Mouse (Mus musculus): ENCODE data around the gene Gm10277. TPM values are rescaled to one million over a fixed set of nuclear protein-coding genes. Genes with fewer than 3 reads are reported as not detected.
A peak's percentile ranks its signal among the peaks of the same experiment; 100 is the strongest.

Gene Gm10277
- total RNA-seq (2014; rRNA removed) (not detected in 2 replicates), polyA plus RNA-seq (2012; rRNA removed) (not detected in 2 replicates)

DNA sequence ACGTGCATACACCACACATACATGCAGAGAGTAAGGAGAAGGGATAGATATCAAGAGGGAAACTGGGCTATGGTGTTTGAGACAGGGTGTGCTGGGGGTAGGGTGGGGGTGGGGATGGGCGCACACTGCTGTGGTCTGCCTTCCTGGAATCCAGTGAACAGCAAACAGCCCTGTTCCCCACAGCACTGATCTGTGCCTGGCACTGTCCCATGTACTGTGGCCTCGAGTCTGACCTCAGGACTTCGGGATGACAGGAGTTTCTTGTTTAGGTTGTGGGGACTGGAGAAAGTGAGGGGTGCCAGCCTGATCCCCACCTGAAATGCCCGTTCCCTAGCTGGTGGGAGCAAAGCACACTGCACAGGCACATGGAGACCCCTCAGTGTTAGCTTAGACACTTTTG is at the start of gene Gm10277:
TSS of gene Gm10277 (minus strand) at position 41 of the 400 bp plus-strand sequence.
- Histone ChIP-seq H3K4me1 (ENCODE audit: control insufficient read depth, insufficient read depth, low read length) (peaks cover 64% of the 10 kb centered on the region), H3K4me3 (ENCODE audit: insufficient read depth, low read depth, low read length) (no peak within 1 kb of the TSS), H3K27me3 (ENCODE audit: control insufficient read depth, insufficient read depth, low read length) (no peaks in the 10 kb centered on the region), H3K9ac (ENCODE audit: low read depth, low read length) (no peak within 1 kb of the TSS; the same call in 1 of the 2 replicates), H3K27ac (replicated peaks; ENCODE audit: insufficient read depth, low read depth, low read length) (peak within 1 kb of the TSS; percentile 84), H3K36me3 (ENCODE audit: control insufficient read depth, insufficient read depth, low read length) (no peaks in the 10 kb centered on the region), H3K79me2 (ENCODE audit: control insufficient read depth, insufficient read depth, low read length) (peaks cover 41% of the 10 kb centered on the region)
- 25% methylated on average over 5 of the region's 5 CpGs for WGBS
- no peak for TF ChIP-seq CTCF (IDR thresholded peaks at IDR 0.05; ENCODE audit: low read depth, low read length)
- TF ChIP-seq POLR2A (IDR thresholded peaks at IDR 0.05; ENCODE audit: extremely low read depth, insufficient read depth, low read length): no peak
- peak; percentile 62 for DNase-seq (ENCODE audit: extremely low read depth, low read depth, low spot score)

GRCm38 (mm10) chr11:77836751-77837150 is 49.2 kb upstream of the Gm10277 start:
- no peak for DNase-seq (ENCODE audit: extremely low read depth, low read depth, low spot score)
- Histone ChIP-seq H3K27me3 (ENCODE audit: control insufficient read depth, insufficient read depth, low read length) (no peaks in the 10 kb centered on the region), H3K4me3 (ENCODE audit: insufficient read depth, low read depth, low read length) (no peak overlapping the region), H3K9ac (ENCODE audit: low read depth, low read length) (no peak overlapping the region), H3K27ac (replicated peaks; ENCODE audit: insufficient read depth, low read depth, low read length) (no peak overlapping the region), H3K36me3 (ENCODE audit: control insufficient read depth, insufficient read depth, low read length) (peaks cover 9% of the 10 kb centered on the region; the same call in 1 of the 2 replicates), H3K4me1 (ENCODE audit: control insufficient read depth, insufficient read depth, low read length) (no peaks in the 10 kb centered on the region), H3K79me2 (ENCODE audit: control insufficient read depth, insufficient read depth, low read length) (no peaks in the 10 kb centered on the region)
- TF ChIP-seq POLR2A (IDR thresholded peaks at IDR 0.05; ENCODE audit: extremely low read depth, insufficient read depth, low read length) (no peak), CTCF (IDR thresholded peaks at IDR 0.05; ENCODE audit: low read depth, low read length) (no peak)
- 92% methylated on average over 4 of the region's 4 CpGs for WGBS

GRCm38 (mm10) chr11:77836290-77836689 is 48.7 kb upstream of the Gm10277 start:
- DNase-seq (ENCODE audit: extremely low read depth, low read depth, low spot score): no peak
- no peaks in the 10 kb centered on the region for H3K4me1 ChIP-seq (ENCODE audit: control insufficient read depth, insufficient read depth, low read length)
- H3K27ac ChIP-seq (replicated peaks; ENCODE audit: insufficient read depth, low read depth, low read length): no peak overlapping the region
- no peak for TF ChIP-seq POLR2A (IDR thresholded peaks at IDR 0.05; ENCODE audit: extremely low read depth, insufficient read depth, low read length)
- no peak for TF ChIP-seq CTCF (IDR thresholded peaks at IDR 0.05; ENCODE audit: low read depth, low read length)
- H3K36me3 ChIP-seq (ENCODE audit: control insufficient read depth, insufficient read depth, low read length): peaks cover 8% of the 10 kb centered on the region; the same call in 1 of the 2 replicates
- no peaks in the 10 kb centered on the region for H3K79me2 ChIP-seq (ENCODE audit: control insufficient read depth, insufficient read depth, low read length)
- H3K4me3 ChIP-seq (ENCODE audit: insufficient read depth, low read depth, low read length): no peak overlapping the region
- WGBS: 94% methylated on average over 5 of the region's 5 CpGs
- H3K9ac ChIP-seq (ENCODE audit: low read depth, low read length): no peak overlapping the region
- no peaks in the 10 kb centered on the region for H3K27me3 ChIP-seq (ENCODE audit: control insufficient read depth, insufficient read depth, low read length)

GRCm38 (mm10) chr11:77835109-77835508 is 47.6 kb upstream of the Gm10277 start:
- Histone ChIP-seq H3K27ac (replicated peaks; ENCODE audit: insufficient read depth, low read depth, low read length) (no peak overlapping the region), H3K27me3 (ENCODE audit: control insufficient read depth, insufficient read depth, low read length) (no peaks in the 10 kb centered on the region), H3K9ac (ENCODE audit: low read depth, low read length) (no peak overlapping the region), H3K79me2 (ENCODE audit: control insufficient read depth, insufficient read depth, low read length) (no peaks in the 10 kb centered on the region), H3K4me3 (ENCODE audit: insufficient read depth, low read depth, low read length) (no peak overlapping the region), H3K4me1 (ENCODE audit: control insufficient read depth, insufficient read depth, low read length) (peaks cover 4% of the 10 kb centered on the region), H3K36me3 (ENCODE audit: control insufficient read depth, insufficient read depth, low read length) (peaks cover 8% of the 10 kb centered on the region; the same call in 1 of the 2 replicates)
- DNase-seq (ENCODE audit: extremely low read depth, low read depth, low spot score): no peak
- WGBS: 94% methylated on average over 3 of the region's 3 CpGs
- TF ChIP-seq POLR2A (IDR thresholded peaks at IDR 0.05; ENCODE audit: extremely low read depth, insufficient read depth, low read length) (no peak), CTCF (IDR thresholded peaks at IDR 0.05; ENCODE audit: low read depth, low read length) (peak; percentile 22; the same call in 1 of the 2 replicates)

DNA sequence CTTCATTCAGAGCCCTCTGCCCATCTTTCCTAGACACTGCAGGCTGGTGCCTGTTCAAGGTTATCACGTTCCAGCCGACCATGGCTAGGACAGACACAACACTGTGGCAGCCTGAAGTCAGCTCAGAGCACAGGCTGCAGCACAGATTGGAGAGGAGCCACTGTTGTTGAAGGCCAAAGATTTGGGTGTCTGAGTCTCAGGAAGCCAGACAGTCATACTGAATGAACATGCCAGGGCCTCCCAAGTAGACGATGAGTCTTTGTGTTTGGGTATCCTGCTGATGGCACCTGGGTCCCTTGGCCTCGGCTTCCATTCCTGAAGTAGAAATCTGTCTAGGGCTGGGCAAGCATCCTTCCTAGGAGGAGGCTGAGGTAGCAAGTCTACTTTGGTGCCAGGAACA is 45.0 kb upstream of the Gm10277 start:
- Histone ChIP-seq H3K27me3 (ENCODE audit: control insufficient read depth, insufficient read depth, low read length) (no peaks in the 10 kb centered on the region), H3K4me1 (ENCODE audit: control insufficient read depth, insufficient read depth, low read length) (peaks cover 6% of the 10 kb centered on the region), H3K9ac (ENCODE audit: low read depth, low read length) (no peak overlapping the region), H3K36me3 (ENCODE audit: control insufficient read depth, insufficient read depth, low read length) (peaks cover 15% of the 10 kb centered on the region; the same call in 1 of the 2 replicates), H3K4me3 (ENCODE audit: insufficient read depth, low read depth, low read length) (no peak overlapping the region), H3K79me2 (ENCODE audit: control insufficient read depth, insufficient read depth, low read length) (no peaks in the 10 kb centered on the region), H3K27ac (replicated peaks; ENCODE audit: insufficient read depth, low read depth, low read length) (no peak overlapping the region)
- no peak for DNase-seq (ENCODE audit: extremely low read depth, low read depth, low spot score)
- 81% methylated on average over 4 of the region's 4 CpGs for WGBS
- TF ChIP-seq CTCF (IDR thresholded peaks at IDR 0.05; ENCODE audit: low read depth, low read length): no peak
- TF ChIP-seq POLR2A (IDR thresholded peaks at IDR 0.05; ENCODE audit: extremely low read depth, insufficient read depth, low read length): no peak

DNA sequence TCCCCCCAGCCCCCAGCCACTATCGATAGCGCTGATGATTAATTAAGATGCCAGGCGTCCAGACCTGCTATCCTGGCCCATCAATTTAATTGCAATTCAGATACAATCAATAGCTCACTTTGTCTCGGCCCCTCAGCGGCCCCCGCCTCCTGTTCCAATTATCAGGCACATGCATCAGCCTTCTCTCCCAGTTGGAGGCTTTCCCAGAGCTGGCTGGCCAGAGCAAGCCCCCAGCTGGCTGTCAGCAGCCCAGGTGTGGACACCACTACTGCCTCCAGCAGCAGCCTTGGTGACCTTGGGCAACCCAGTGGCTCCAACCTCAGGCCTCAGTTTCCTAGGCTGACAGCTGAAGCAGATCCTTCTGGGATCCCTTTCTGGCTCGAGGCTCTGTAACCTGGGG is 43.3 kb upstream of the Gm10277 start:
- Histone ChIP-seq H3K4me1 (ENCODE audit: control insufficient read depth, insufficient read depth, low read length) (peaks cover 6% of the 10 kb centered on the region), H3K9ac (ENCODE audit: low read depth, low read length) (no peak overlapping the region), H3K27me3 (ENCODE audit: control insufficient read depth, insufficient read depth, low read length) (no peaks in the 10 kb centered on the region), H3K36me3 (ENCODE audit: control insufficient read depth, insufficient read depth, low read length) (peaks cover 12% of the 10 kb centered on the region; the same call in 1 of the 2 replicates), H3K27ac (replicated peaks; ENCODE audit: insufficient read depth, low read depth, low read length) (no peak overlapping the region), H3K4me3 (ENCODE audit: insufficient read depth, low read depth, low read length) (no peak overlapping the region), H3K79me2 (ENCODE audit: control insufficient read depth, insufficient read depth, low read length) (no peaks in the 10 kb centered on the region)
- TF ChIP-seq POLR2A (IDR thresholded peaks at IDR 0.05; ENCODE audit: extremely low read depth, insufficient read depth, low read length) (no peak), CTCF (IDR thresholded peaks at IDR 0.05; ENCODE audit: low read depth, low read length) (no peak)
- WGBS: 36% methylated on average over 7 of the region's 7 CpGs
- DNase-seq (ENCODE audit: extremely low read depth, low read depth, low spot score): peak; percentile 58
